Mouse (Mus musculus) kidney, postnatal 10 days (tissue): ENCODE results near the gene Cyp11a1.

ENCODE experiments used
- DNase-seq: peaks from one replicate; pipeline ENCODE4 v3.0.0; 2021; ENCODE audit warnings: mixed read lengths

The Cyp11a1 gene

DNA sequence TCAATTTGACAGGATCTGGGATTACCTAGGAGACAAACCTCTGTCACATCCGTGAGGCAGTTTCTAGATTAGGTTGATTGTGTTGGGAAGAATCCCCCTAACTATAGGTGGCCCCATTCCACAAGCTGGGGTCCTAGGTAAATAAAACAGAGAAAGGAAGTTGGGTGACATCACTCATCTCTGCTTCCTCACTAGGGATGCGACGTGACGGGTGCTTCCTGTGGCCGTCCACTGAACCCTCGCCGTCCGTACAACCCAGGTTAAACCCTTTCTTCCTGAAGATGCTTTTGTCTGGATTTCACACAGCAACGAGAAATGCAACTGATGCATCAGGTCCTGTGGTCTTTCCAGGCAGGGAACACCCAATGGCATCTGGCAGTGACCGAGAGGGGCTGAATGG, 40.9 kb downstream of the Cyp11a1 start:
- DNase-seq = peak; percentile 59

DNA sequence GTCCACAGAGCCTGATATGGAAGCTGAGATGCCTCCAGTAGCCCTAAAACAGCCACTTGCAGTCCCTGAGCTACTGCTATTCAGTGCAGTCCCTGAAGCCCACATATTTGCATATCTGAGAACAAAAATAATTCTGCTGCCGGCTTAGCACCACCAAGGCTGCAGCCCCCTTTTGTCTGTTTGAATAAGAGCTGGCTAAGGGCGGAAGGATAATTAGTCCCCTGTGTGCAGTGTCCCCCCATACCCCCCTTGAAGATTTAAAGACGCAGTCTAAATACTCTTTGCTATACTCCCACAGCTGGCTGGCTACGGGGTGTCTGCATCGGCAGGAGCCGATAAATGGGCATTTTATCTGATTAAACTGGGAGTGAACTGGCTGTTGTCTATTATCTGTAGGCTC, 42.4 kb downstream of the Cyp11a1 start:
- DNase-seq = no peak

DNA sequence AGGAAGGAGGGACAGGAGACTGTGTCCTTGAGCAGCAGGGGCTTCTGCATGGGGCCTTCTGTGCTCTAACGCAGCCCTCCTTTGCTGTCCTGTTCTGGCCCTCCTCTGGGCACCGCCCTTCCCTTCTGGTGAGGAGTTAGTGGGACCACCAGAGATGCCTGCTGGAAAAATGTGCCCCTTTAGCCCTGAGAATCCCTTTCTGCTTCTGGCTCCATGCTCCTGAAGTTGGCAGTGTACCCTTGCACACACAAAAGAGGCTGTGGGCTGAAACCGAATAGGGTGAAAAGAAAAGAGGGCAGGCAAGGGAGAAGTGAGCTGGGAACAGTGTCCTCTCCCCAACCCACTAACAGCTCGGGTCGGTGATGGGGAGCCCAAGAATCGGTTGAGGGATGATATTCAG, 43.0 kb downstream of the Cyp11a1 start:
- DNase-seq = no peak

DNA sequence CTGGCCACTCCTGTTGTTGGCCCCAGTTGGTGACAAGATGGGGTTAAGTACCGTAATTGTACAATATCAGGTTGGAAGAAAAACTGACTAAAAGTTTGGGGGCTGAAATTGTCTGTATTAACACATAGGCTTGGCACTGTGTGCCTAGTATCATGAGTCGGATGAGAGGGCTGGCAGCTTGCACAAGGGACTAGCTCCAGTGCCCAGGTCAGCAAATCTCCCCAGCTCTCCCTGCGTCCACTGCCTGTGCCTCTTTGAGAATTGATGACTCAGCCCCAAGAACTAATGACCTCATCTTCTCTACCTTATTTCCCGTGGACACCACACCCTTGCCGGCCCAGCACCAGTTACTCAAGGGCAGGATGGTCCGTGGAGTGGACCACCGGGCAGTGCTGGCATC, 43.6 kb downstream of the Cyp11a1 start:
- DNase-seq = no peak

DNA sequence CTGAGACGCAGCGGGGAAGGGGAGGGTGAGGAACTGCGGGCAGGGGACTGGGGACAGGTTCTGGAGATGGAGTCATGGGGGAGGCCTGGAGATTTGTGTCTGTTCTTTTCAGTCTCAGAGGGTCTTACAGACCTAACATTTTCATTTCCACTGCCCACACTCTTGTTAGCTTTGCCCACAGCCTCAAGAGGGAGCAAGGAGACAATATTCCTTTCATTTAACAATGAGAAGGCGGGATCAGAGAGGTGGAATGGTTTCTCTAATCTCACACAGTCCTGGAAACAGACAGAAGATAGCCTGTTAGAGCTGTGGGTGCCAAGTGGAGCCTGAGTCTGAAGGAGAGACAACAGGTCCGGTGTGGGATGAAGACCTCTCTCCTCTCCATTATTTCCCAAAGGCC, 45.7 kb downstream of the Cyp11a1 start:
- no peak for DNase-seq

DNA sequence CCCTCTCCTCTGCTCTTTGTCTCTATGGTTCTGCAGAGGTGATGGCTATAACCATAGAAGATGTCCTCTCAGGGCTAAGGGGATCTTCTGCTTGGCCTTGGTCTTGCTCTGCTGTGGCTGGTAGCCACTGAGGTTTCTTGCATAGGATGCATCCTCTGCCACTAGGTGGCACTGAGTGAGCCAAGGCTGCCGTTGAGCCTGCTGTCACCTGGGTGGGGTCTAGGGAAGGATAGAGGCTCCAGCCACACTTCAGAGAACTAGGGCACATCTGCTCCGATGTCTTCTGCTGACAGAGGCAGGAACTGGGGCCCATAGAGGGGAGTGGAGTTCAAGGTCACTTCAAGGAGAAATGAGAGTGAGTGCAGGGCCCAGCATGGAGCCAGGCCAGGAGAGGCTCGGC, 46.9 kb downstream of the Cyp11a1 start:
- DNase-seq = peak; percentile 74

DNA sequence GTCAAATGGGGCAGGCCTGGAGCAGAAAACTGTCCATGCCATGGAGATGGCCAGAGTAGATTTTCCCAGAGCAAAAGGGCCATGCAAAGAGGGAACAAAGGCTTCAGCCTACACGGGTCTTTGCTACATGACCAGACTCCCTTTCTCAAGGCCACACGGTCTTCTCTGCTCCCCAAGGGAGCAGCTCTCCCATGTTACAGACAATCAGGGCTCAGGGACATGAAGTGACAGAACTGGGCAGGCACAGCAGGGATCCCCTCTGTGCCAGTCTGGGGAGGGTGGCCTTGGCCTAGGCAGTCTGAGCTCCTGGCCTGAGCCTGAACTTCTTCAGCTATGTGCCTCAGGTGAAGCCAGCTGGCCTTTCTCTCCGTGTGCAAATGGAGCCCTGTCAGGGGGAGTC, 47.3 kb downstream of the Cyp11a1 start:
- DNase-seq = no peak

DNA sequence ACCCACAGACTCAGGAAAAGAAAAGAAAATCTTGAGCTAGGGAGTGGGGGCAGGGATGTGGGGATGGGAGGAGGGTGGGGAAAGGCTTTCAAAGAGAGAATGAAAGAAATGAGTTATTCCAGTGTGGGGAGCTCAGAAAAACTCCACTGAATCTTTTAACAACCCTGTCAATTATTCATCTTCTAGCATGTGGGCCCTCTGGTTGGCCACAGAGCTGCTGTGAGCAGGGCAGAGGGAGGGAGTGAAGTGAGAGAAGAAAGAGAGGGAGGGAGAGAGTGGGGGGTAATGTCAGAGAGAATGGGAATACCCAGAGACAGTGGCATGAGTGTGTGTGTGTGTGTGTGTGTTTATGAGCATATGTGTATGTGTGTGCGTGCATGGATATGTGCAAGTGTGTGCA, 47.8 kb downstream of the Cyp11a1 start:
- DNase-seq = no peak

DNA sequence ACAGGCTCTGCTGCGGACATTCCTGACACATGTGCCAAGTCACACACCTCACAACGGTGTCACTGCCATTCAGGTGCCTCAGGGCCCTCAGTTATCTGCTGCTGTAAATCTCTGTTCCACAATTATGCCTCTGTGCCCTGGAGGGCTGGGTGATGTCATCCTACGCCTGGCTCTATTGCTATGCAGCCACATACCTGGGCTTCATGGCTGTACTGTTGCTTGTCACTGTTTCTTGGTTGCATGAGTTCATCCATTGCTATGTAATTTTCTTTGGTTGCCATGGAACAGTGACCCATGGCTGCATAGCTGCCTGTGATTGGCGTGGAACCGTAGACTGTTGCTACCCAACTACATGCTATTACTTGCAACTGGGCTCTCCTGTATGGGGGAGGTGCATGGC, 49.5 kb downstream of the Cyp11a1 start:
- no peak for DNase-seq

DNA sequence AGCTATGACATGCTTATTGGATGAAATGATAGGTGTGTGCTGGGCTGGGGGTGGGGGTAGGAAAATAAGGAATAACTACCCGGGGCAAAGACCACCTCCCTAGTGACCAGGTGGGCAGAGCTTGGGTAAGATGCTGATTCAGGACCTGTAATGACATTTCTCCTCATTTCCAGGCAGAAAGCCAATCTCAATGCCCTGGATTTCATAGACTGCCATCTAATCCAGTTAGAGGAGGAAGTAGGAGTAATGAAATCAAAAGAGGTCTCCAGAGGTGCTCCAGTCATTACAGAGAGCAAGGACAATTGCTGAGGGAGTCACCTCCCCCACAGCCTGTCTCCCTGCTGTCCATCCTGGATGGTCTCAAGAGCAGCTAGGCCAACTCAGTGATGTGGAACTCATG, 53.7 kb downstream of the Cyp11a1 start:
- no peak for DNase-seq

DNA sequence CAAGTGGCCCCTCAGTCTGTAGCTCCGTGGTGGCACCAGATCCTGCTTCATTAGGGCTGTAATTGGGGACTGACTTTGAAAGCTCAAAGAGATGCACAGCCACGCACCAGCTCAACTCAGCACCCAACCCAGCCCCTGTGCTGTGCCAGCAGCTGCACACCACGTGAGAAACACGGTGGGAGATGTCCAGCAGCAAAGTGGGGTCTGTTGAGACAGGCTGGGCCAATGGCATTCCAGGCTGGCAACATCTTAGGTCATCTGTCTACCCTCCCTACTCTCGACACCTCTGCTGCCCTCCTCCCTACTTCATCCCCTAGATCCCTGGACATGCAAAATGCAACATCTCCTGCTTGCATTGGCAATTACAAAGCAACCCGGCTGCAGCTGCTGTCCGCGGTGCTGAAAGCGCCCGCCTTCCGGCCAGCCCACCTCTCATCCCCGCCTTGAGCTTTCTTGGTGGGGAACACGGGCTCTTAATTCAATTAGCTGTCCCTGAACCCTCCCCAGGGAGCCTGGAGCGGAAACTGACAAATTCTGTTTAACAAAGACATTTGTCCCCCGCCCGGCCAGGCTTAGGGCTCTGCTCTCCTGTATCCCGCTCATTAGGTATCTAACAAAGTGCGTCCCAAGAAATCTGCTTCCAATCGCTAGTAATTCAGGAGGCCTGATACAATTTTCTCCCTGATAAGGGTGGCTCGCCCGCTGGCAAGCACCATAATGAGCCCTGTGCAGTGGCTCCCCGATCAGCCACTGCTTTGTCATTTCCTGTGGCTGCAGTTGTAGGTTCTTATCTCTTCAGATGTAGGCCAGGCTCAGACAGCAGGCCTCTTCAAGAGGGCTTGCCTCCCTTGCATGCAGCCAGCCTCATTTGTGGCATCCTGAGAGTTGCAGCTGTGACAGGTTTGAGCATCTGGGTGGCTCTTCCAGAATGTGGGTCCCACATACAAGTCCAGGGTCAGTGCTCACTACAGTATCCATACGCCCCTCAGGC, 54.8 kb downstream of the Cyp11a1 start:
- DNase-seq = peak; percentile 89

DNA sequence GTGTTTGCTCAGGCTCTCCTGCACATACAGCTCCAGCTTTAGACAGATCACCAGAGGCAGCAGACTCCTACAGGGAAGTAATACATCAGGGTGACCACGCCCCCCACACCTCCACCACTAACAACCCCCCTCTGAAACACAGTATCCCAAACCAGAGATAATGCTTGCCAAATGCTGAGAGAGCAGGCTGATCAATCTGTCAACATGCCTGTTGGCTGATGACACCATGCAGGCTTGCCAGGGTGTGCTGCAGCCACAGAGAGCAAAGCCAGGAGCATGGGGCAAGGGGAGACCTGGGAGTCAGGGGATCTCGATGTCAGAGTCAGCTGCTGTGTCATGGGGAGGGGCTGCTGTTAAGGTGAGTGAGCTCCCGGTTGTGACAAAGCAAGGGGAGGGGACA, 57.3 kb downstream of the Cyp11a1 start, which contains the start of gene Stra6:
Stra6 (plus strand) TSS at position 258 of the 400 bp plus-strand sequence.
- no peak for DNase-seq

DNA sequence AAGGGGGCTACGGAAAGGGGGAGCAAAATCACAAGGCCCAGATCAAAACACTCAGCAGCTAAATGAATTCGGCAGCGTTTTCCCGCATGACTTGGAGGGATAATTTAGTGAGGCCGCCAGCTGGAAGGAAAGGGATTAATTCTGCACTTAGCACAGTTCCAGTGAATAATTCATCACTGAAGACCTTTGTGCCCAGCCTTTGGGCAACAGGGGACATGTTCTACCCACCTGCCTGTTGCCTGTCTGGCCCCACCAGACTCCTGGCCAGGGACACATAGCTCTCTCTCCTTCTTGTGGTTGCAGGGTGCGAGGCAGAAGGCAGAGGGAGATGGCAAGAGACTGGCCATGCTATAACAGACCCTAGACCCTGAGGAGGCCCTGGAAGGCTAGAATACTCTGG, 59.3 kb downstream of the Cyp11a1 start:
- no peak for DNase-seq

DNA sequence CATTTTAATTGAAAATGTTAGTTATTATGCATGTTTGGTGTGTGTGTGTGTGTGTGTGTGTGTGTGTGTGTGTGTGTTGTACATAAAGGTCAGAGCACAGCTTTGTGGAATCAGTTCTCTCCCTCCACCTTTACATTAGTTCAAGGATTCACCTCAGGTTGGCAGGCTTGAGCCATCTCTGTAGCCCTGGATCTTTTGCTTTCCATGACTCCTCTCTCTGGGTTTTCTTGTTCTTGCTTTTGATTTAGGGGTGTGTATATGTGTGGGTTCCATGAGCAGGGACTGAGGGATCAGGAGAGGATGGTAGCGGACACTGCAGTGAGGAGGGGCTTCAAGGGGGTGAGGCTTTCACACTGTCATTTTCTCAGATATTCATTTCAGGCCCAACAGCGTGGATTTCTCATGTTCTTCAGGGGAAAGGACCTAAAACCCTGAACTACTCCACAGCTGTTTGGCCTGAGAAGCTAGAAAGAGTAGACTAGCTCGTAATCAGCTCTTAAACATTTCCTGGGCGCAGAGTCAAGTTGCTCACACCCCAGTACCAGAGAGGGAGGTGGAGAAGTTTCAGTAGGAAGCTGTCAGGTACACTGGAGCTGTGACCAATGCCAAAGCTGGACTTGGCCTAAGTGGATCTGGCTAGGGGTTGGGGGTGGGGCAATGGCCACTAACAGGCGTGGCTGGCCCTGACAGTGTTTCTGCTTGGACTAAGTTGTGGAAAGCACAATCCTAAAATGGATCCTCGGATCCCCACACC, 59.9 kb downstream of the Cyp11a1 start:
- DNase-seq = no peak

DNA sequence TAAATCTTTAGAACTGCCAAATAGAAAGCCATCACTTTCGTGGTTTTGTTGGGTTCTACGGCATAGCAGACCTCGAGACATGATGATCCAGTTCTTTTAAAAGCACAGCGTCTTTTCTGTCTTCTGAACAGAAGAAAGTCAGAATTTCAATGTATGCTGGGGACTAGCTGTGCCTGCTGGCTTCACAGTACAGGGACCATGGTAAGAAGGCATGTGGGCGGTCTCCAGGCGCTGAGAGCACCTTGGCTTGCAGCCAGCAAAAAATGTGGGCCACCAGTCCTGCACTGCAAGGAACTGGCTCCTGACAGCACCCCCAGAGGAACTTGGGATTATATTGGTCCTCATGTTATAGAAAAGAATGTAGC, 60.5 kb downstream of the Cyp11a1 start:
- DNase-seq = peak; percentile 19

DNA sequence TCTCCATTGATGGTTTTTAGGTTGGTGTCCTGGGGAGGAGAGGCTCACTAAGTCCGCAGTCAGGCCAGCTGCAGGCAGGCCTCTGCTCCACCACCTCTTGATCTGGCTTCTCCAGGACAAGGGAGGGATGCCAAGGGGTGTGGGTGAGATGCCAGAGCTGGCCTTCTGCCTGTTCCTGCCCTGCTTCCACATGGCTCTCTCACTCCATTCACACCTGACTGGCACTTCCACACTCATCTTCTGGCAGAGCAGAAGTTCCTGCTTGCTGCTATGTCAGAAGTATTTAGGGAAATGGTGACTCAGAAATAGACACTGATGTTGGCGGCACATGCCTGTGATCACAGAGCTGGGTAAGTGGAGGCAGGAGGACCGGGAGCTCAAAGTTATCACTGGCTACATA, 61.3 kb downstream of the Cyp11a1 start:
- DNase-seq = no peak

DNA sequence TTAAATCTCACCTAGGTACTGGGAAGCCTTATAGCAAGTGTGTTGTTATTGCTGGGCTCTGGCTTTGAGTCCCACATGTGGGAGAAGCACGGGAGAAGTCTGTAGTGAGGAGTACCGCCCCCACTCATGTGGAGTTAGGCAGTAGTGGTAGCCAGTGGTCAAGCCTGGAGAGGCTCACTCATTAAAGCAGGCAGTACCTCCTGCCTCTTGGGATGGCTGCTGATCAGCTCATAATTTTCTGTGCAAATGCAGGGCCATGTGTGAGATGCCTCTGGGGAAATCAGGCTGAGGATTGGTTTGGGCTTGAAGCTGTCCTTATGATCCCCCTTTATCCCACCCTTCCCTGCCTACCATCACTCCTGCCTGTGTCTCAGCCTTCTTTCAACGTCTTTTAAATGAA, 68.3 kb downstream of the Cyp11a1 start:
- no peak for DNase-seq
